Mouse (Mus musculus) midbrain, postnatal 0 days (tissue): ENCODE measurements at regions not wholly inside any gene's neighbourhood (a gene's known extent, or its start where the extent isn't known, plus 50 kb on each side); places are given as distances from the start of the nearest gene placed in this dataset.

Experiments
- ATAC-seq: fragments of 200-750 bp; cut with Nextera tagmentation; 2 replicates; pipeline ENCODE4 v1.8.0; 2017; ENCODE audit warnings: moderate number of reproducible peaks, mild to moderate bottlenecking, moderate TSS enrichment, moderate library complexity; ENCODE audit not compliant: low FRiP score
- DNase-seq: peaks from one replicate; pipeline ENCODE4 v3.0.0-alpha.2; 2015; ENCODE audit warnings: low spot score
- H3K27ac ChIP-seq: fragments of 300-500 bp; sonication (generic); 2 replicates; pipeline ENCODE4 v1.5.1; 2014; ENCODE audit warnings: low read depth, mild to moderate bottlenecking, low read length, mixed read lengths
- H3K27me3 ChIP-seq: fragments of 300-500 bp; sonication (generic); 2 replicates; pipeline ENCODE4 v1.6.1; 2014; ENCODE audit warnings: low read length, control low read depth, mixed read lengths; ENCODE audit not compliant: insufficient read depth
- H3K36me3 ChIP-seq: fragments of 300-500 bp; sonication (generic); 2 replicates; pipeline ENCODE4 v1.6.1; 2014; ENCODE audit warnings: low read length, control low read depth, mixed read lengths; ENCODE audit not compliant: insufficient read depth
- H3K4me1 ChIP-seq: fragments of 300-500 bp; sonication (generic); 2 replicates; pipeline ENCODE4 v1.6.1; 2014; ENCODE audit warnings: mild to moderate bottlenecking, control low read depth, antibody characterized with exemption, low read length, mixed read lengths; ENCODE audit not compliant: insufficient read depth
- H3K4me2 ChIP-seq: fragments of 300-500 bp; sonication (generic); 2 replicates; pipeline ENCODE4 v1.6.1; 2014; ENCODE audit warnings: low read depth, mild to moderate bottlenecking, low read length, mixed read lengths; ENCODE audit not compliant: poor library complexity, severe bottlenecking
- H3K4me3 ChIP-seq: fragments of 300-500 bp; sonication (generic); 2 replicates; pipeline ENCODE4 v1.5.1; 2014; ENCODE audit warnings: low read depth, mild to moderate bottlenecking, low read length, moderate library complexity
- H3K9ac ChIP-seq: fragments of 300-500 bp; sonication (generic); replicated peaks from 2 replicates; pipeline ENCODE4 v1.6.1; 2014; ENCODE audit warnings: mild to moderate bottlenecking, low read length, moderate library complexity, mixed read lengths; ENCODE audit not compliant: poor library complexity, severe bottlenecking
- H3K9me3 ChIP-seq: fragments of 300-500 bp; sonication (generic); 2 replicates; pipeline ENCODE4 v1.6.1; 2016; ENCODE audit warnings: low read length, control low read depth
- CTCF ChIP-seq: IDR thresholded peaks from 2 replicates; pipeline ENCODE4 v1.5.1; 2016; ENCODE audit warnings: antibody characterized with exemption, mild to moderate bottlenecking
- WGBS: fragments of 180-500 bp; shearing (Covaris S2); extraction: QIAGEN DNeasy Blood & Tissue Kit; methylation state at CpG from one replicate; pipeline ENCODE4 v1.1.7; 2014; 5-methylcytosine and 5-hydroxymethylcytosine counted together

GRCm38 (mm10) chr11:25321494-25321893 is 889.1 kb downstream of the 5730522E02Rik start:
- ATAC-seq (no peak), DNase-seq (no peak)
- Histone ChIP-seq H3K9me3 (no peaks in the 10 kb centered on the region), H3K4me1 (no peaks in the 10 kb centered on the region), H3K9ac (no peak overlapping the region), H3K27ac (no peak overlapping the region), H3K27me3 (no peaks in the 10 kb centered on the region), H3K36me3 (no peaks in the 10 kb centered on the region), H3K4me3 (no peak overlapping the region), H3K4me2 (no peak overlapping the region)
- TF ChIP-seq CTCF: no peak
- 92% methylated on average over 4 of the region's 4 CpGs for WGBS

DNA sequence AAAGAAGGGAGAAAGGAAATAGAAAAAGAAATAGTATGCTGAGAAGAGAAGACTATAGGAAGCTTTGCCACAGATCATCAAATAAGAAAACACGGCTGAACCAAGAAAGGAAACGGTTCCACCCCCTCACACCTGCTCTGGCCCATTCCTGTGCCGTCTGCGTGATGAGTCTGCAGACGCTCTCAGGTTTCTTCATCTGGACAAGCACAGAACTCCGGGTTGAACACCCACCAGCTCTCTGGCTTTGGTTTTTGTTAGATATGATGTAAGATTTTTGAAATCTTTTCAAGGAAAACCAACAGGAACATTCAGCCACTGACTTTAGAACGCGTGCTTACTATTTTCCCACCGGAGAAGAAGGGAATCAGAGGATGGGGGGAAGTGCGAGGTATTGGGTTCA is 895.9 kb downstream of the 5730522E02Rik start:
- Histone ChIP-seq H3K4me2 (no peak overlapping the region), H3K9me3 (no peaks in the 10 kb centered on the region), H3K27ac (no peak overlapping the region), H3K27me3 (no peaks in the 10 kb centered on the region), H3K4me3 (no peak overlapping the region), H3K4me1 (peaks cover 5% of the 10 kb centered on the region; the same call in 1 of the 2 replicates), H3K9ac (no peak overlapping the region), H3K36me3 (no peaks in the 10 kb centered on the region)
- 73% methylated on average over 10 of the region's 10 CpGs for WGBS
- DNase-seq: no peak
- no peak for TF ChIP-seq CTCF
- no peak for ATAC-seq

DNA sequence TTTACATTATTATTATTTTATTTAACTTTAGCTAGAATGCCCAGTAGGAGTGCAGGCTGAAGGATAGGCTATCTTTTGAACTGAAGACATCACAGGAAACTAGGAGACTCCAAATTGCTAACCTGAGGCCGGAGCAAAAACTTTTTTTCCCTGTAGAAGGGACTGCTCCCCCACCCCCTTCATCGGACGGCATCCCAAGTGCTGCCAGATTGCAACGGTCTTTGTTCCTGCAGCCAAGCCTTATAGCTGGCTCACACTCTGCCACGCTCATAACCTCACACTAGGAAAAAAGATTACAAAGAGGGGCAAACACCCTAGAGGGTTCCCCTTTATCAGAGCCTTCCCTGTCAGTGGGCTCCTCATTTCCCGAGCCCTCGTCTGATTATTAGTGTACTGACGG is 896.7 kb downstream of the 5730522E02Rik start:
- WGBS: 12% methylated on average over 8 of the region's 8 CpGs
- Histone ChIP-seq H3K4me2 (no peak overlapping the region), H3K4me1 (peaks cover 5% of the 10 kb centered on the region; the same call in 1 of the 2 replicates), H3K9me3 (no peaks in the 10 kb centered on the region), H3K36me3 (no peaks in the 10 kb centered on the region), H3K27me3 (no peaks in the 10 kb centered on the region), H3K9ac (no peak overlapping the region), H3K4me3 (no peak overlapping the region), H3K27ac (no peak overlapping the region)
- peak; percentile 33 for DNase-seq
- no peak for TF ChIP-seq CTCF
- no peak for ATAC-seq

GRCm38 (mm10) chr11:25313308-25313707 is 897.3 kb downstream of the 5730522E02Rik start:
- DNase-seq (peak; percentile 39), ATAC-seq (no peak)
- no peak overlapping the region for H3K9ac ChIP-seq
- no peaks in the 10 kb centered on the region for H3K27me3 ChIP-seq
- H3K9me3 ChIP-seq: no peaks in the 10 kb centered on the region
- H3K4me1 ChIP-seq: peaks cover 5% of the 10 kb centered on the region; the same call in 1 of the 2 replicates
- no peak overlapping the region for H3K27ac ChIP-seq
- no peak overlapping the region for H3K4me2 ChIP-seq
- H3K4me3 ChIP-seq: no peak overlapping the region
- H3K36me3 ChIP-seq: no peaks in the 10 kb centered on the region
- 18% methylated on average over 4 of the region's 4 CpGs for WGBS
- TF ChIP-seq CTCF: no peak

- no peak for TF ChIP-seq CTCF
- Histone ChIP-seq H3K4me3 (no peak overlapping the region), H3K4me1 (peaks cover 5% of the 10 kb centered on the region; the same call in 1 of the 2 replicates), H3K27me3 (no peaks in the 10 kb centered on the region), H3K4me2 (no peak overlapping the region), H3K27ac (no peak overlapping the region), H3K9me3 (no peaks in the 10 kb centered on the region), H3K36me3 (no peaks in the 10 kb centered on the region), H3K9ac (no peak overlapping the region)
- no peak for DNase-seq
- no peak for ATAC-seq
- WGBS: 44% methylated on average over 3 of the region's 3 CpGs
Measured at GRCm38 (mm10) chr11:25310754-25311153, 899.8 kb downstream of the 5730522E02Rik start.

DNA sequence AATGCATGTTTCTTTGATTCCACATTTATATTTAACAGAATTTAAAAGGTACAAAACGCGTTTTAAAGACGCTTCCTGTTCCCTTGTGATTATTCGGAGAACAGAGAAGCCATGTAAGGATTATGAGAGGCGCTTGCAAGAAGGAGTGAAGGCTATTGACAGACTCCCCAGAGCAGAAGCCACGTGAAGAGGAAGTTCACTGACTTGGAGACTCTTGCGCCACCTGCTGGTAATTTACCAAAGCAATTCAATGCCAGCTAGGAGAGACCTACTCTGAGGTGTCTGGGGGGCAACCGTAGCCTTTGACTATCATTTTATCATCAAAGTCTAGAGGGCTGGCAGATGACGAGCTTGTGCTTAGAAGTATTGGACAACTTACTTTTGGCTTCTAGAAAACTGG is 909.4 kb downstream of the 5730522E02Rik start:
- Histone ChIP-seq H3K9ac (no peak overlapping the region), H3K4me2 (0 out of 2 replicates have a peak overlapping the region, but pooled peaks have one; percentile 12), H3K27me3 (no peaks in the 10 kb centered on the region), H3K9me3 (no peaks in the 10 kb centered on the region), H3K4me3 (no peak overlapping the region), H3K27ac (no peak overlapping the region), H3K36me3 (no peaks in the 10 kb centered on the region), H3K4me1 (no peaks in the 10 kb centered on the region)
- peak; percentile 80 for TF ChIP-seq CTCF
- ATAC-seq (no peak), DNase-seq (peak; percentile 82)
- 20% methylated on average over 9 of the region's 9 CpGs for WGBS
